Mouse (Mus musculus) heart, adult 2 months (tissue): ENCODE data around the gene Ahcyl1. TPM values are rescaled to one million over a fixed set of nuclear protein-coding genes. Genes with fewer than 3 reads are reported as not detected.

Source experiments
- DNase-seq, 2 experiments: peaks; one replicate each; pipeline ENCODE4 v3.0.0; 2021
- H3K27ac ChIP-seq: fragments of 200-600 bp; 2 replicates; pipeline ENCODE4 v1.8.1; 2022
- H3K27me3 ChIP-seq: fragments of 200-500 bp; 2 replicates; pipeline ENCODE4 v1.6.1; 2012; ENCODE audit warnings: mild to moderate bottlenecking, low read length, inconsistent platforms, mixed read lengths; ENCODE audit not compliant: control insufficient read depth, insufficient read depth
- H3K36me3 ChIP-seq: fragments of 200-500 bp; 2 replicates; pipeline ENCODE4 v1.6.1; 2012; ENCODE audit warnings: low read length, inconsistent platforms; ENCODE audit not compliant: control insufficient read depth, insufficient read depth
- H3K4me1 ChIP-seq: fragments of 200-500 bp; 2 replicates; pipeline ENCODE4 v1.6.1; 2011; ENCODE audit warnings: low read length; ENCODE audit not compliant: control insufficient read depth, insufficient read depth
- H3K4me3 ChIP-seq: fragments of 200-600 bp; 2 replicates; pipeline ENCODE4 v1.8.1; 2022
- H3K79me2 ChIP-seq: fragments of 200-500 bp; replicated peaks from 2 replicates; pipeline ENCODE4 v1.6.1; 2012; ENCODE audit warnings: mild to moderate bottlenecking, inconsistent platforms, low read length, moderate library complexity, mixed read lengths; ENCODE audit not compliant: control insufficient read depth, insufficient read depth
- H3K9ac ChIP-seq: fragments of 200-500 bp; 2 replicates; pipeline ENCODE4 v1.6.1; 2012; ENCODE audit warnings: low read depth, mild to moderate bottlenecking, control low read depth, inconsistent platforms, low read length, mixed read lengths
- CTCF ChIP-seq: fragments of 200-600 bp; IDR thresholded peaks from 2 replicates; pipeline ENCODE4 v1.8.1; 2022; ENCODE audit warnings: antibody characterized with exemption, mild to moderate bottlenecking, moderate library complexity
- EP300 ChIP-seq: fragments of 200-500 bp; IDR thresholded peaks from 2 replicates; pipeline ENCODE4 v1.6.1; 2011; ENCODE audit warnings: low read depth, low read length, control low read depth; ENCODE audit not compliant: insufficient read depth
- POLR2A ChIP-seq: fragments of 200-500 bp; IDR thresholded peaks from 2 replicates; pipeline ENCODE4 v1.6.1; 2011; ENCODE audit warnings: mild to moderate bottlenecking, low read depth, low read length, control low read depth; ENCODE audit not compliant: insufficient read depth
- WGBS: fragments of 180-500 bp; shearing (Covaris S2); methylation state at CpG from one replicate; pipeline ENCODE4 v1.1.7; 2018; 5-methylcytosine and 5-hydroxymethylcytosine counted together
- intact Hi-C: fragments of 180-260 bp; cut with DNase I; formaldehyde crosslinking; loops from one replicate; pipeline ENCODE4 v1.15.1; 2025
- polyA plus RNA-seq: library from polyadenylated mRNA; depleted of rRNA; stranded (reverse); fragments of >200 nt; gene quantifications from 2 replicates; pipeline ENCODE4 v1.2.3, GENCODE M21; 2012
- total RNA-seq, 2 experiments: library from RNA; stranded (reverse); gene quantifications; 2 replicates each; pipeline ENCODE4 v1.2.3; 2021

The Ahcyl1 gene
- total and polyA plus RNA-seq, 3 experiments, result 50.9 to 82.3 (median 76.5) TPM

- Histone ChIP-seq H3K27ac (no peak overlapping the region), H3K4me1 (no peaks in the 10 kb centered on the region), H3K36me3 (no peaks in the 10 kb centered on the region), H3K27me3 (no peaks in the 10 kb centered on the region), H3K4me3 (no peak overlapping the region), H3K79me2 (no peaks in the 10 kb centered on the region), H3K9ac (no peak overlapping the region)
- intact Hi-C loops, result no loop called here
- no peak for DNase-seq
- 49% methylated on average over 5 of the region's 5 CpGs for WGBS
- no peak for TF ChIP-seq CTCF
Measured at GRCm38 (mm10) chr3:107637606-107638172, 58.7 kb downstream of the Ahcyl1 start.

- Histone ChIP-seq H3K27ac (no peak overlapping the region), H3K4me1 (peaks cover 2% of the 10 kb centered on the region; the same call in 1 of the 2 replicates), H3K27me3 (no peaks in the 10 kb centered on the region), H3K9ac (no peak overlapping the region), H3K36me3 (peaks cover 2% of the 10 kb centered on the region; the same call in 1 of the 2 replicates), H3K4me3 (no peak overlapping the region), H3K79me2 (no peaks in the 10 kb centered on the region)
- no peak for TF ChIP-seq EP300
- no peak for TF ChIP-seq CTCF
- no peak for TF ChIP-seq POLR2A
- intact Hi-C loops, result no loop called here
- no peak for DNase-seq
- 60% methylated on average over 3 of the region's 3 CpGs for WGBS
Measured at GRCm38 (mm10) chr3:107636236-107636635, 60.1 kb downstream of the Ahcyl1 start.

GRCm38 (mm10) chr3:107635836-107636235 is 60.5 kb downstream of the Ahcyl1 start:
- Histone ChIP-seq H3K27me3 (no peaks in the 10 kb centered on the region), H3K9ac (no peak overlapping the region), H3K79me2 (no peaks in the 10 kb centered on the region), H3K4me1 (peaks cover 2% of the 10 kb centered on the region; the same call in 1 of the 2 replicates), H3K36me3 (peaks cover 2% of the 10 kb centered on the region; the same call in 1 of the 2 replicates), H3K4me3 (no peak overlapping the region), H3K27ac (no peak overlapping the region)
- WGBS, result 40% methylated on average over 8 of the region's 8 CpGs
- intact Hi-C loops, result no loop called here
- no peak for TF ChIP-seq POLR2A
- DNase-seq, result no peak

- H3K79me2 ChIP-seq, result no peaks in the 10 kb centered on the region
- H3K4me3 ChIP-seq, result no peak overlapping the region
- H3K27ac ChIP-seq, result no peak overlapping the region
- no peaks in the 10 kb centered on the region for H3K27me3 ChIP-seq
- H3K36me3 ChIP-seq, result peaks cover 2% of the 10 kb centered on the region; the same call in 1 of the 2 replicates
- intact Hi-C loops, result no loop called here
- peaks cover 5% of the 10 kb centered on the region for H3K4me1 ChIP-seq
- no peak overlapping the region for H3K9ac ChIP-seq
- no peak for DNase-seq
- no peak for TF ChIP-seq POLR2A
- no peak for TF ChIP-seq CTCF
- TF ChIP-seq EP300, result no peak
- WGBS, result 87% methylated on average over 9 of the region's 9 CpGs
Measured at GRCm38 (mm10) chr3:107633906-107634305, 62.5 kb downstream of the Ahcyl1 start.

- Histone ChIP-seq H3K9ac (no peak overlapping the region), H3K27me3 (no peaks in the 10 kb centered on the region), H3K4me3 (no peak overlapping the region), H3K79me2 (no peaks in the 10 kb centered on the region), H3K27ac (no peak overlapping the region), H3K36me3 (peaks cover 2% of the 10 kb centered on the region; the same call in 1 of the 2 replicates), H3K4me1 (peaks cover 5% of the 10 kb centered on the region)
- DNase-seq, result no peak
- TF ChIP-seq EP300, result no peak
- no peak for TF ChIP-seq CTCF
- whole genome bisulfite sequencing, result 95% methylated on average over 4 of the region's 4 CpGs
- intact Hi-C loops, result no loop called here
Measured at GRCm38 (mm10) chr3:107632786-107633185, 63.6 kb downstream of the Ahcyl1 start.

GRCm38 (mm10) chr3:107631523-107631958 is 64.8 kb downstream of the Ahcyl1 start, which contains the start of gene Strip1:
Gene Strip1 (minus strand): TSS chr3:107631694.
- H3K9ac ChIP-seq, result peak within 1 kb of the TSS; percentile 100
- WGBS, result under 1% methylated on average over 35 of the region's 35 CpGs
- H3K4me1 ChIP-seq, result peaks cover 5% of the 10 kb centered on the region
- no peaks in the 10 kb centered on the region for H3K79me2 ChIP-seq
- H3K27ac ChIP-seq, result peak within 1 kb of the TSS; percentile 97
- H3K36me3 ChIP-seq, result peaks cover 2% of the 10 kb centered on the region; the same call in 1 of the 2 replicates
- TF ChIP-seq CTCF, result no peak
- 0 out of 2 replicates have a peak, but pooled peaks have one; percentile 28 for TF ChIP-seq EP300
- TF ChIP-seq POLR2A, result peak; percentile 95
- DNase-seq, result peak; percentile 92 to 95
- peak within 1 kb of the TSS; percentile 92 for H3K4me3 ChIP-seq
- intact Hi-C loops, result no loop called here
- H3K27me3 ChIP-seq, result no peaks in the 10 kb centered on the region
